Mouse (Mus musculus) left cerebral cortex, postnatal 25 days (tissue): ENCODE measurements at regions not wholly inside any gene's neighbourhood (a gene's known extent, or its start where the extent isn't known, plus 50 kb on each side); places are given as distances from the start of the nearest gene placed in this dataset.
"Not testable (repeated sequence)": the region's sequence is repeated elsewhere in the genome, so short reads cannot be mapped to it uniquely, and the experiment has no call there.

Source experiments
- DNase-seq, 2 experiments: peaks; one replicate each; pipeline ENCODE4 v3.0.0; 2022; ENCODE audit warnings: low spot score in 2 of 2, mixed read lengths in 1 of 2
- intact Hi-C: fragments of 180-260 bp; cut with DNase I; formaldehyde crosslinking; loops from one replicate; pipeline ENCODE4 v1.15.1; 2025

DNA sequence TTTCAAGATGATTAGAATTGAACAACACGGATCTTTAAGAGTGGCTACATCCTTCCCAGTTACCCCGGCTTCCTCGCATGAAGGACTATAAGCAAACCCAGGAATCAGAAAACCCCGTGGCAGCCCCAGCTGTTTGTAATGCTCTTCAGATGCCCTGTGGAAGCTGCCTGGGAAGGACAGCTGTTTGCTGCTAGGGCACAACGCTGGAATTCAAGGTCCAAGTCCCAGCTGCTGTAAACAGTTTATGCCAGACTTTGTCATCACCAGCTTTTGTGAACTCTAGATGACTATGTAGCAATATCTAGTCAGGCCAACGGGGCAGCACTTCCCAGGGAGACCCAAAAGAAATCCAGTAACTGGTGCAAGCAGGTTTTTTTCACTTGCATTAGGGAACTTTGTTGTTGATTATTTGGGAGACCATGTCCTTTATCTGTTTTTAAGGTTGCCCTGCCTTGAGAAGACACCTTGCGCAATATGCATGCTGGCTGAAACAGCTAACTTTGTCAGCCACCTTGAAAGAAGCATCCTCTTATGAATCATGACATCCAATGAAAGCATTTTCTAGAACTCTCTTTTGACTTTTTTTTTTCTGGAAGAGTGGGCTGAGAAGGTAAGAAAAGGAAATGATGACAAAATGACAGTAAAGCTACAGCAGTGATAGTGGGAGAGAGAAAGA lies 481.5 kb upstream of the Dab2 start:
- intact Hi-C loops, result no loop called here
- DNase-seq, result no peak

DNA sequence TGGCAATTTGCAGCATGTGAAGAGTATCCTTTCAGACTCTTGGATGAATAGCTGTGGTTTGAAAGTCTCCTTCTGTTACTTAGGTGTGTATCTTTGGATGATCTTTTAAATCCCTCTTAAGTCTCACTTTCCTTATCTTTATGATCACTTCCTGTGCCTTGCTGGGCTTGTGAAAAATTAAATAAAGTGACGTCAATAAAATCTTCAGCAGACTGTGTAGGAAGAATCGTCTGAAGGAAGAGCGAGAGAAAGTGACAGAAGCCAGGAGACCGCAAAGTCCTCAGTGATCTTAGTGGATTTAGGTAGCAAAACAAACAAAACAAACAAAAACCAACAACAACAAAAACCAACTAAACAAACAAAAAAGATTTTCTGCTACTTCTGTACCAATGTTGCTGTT lies 459.6 kb upstream of the Dab2 start:
- no peak for DNase-seq
- intact Hi-C loops, result no loop called here

GRCm38 (mm10) chr15:5841369-5842149 lies 458.0 kb upstream of the Dab2 start:
- intact Hi-C loops, DNase-seq: not testable (repeated sequence)

DNA sequence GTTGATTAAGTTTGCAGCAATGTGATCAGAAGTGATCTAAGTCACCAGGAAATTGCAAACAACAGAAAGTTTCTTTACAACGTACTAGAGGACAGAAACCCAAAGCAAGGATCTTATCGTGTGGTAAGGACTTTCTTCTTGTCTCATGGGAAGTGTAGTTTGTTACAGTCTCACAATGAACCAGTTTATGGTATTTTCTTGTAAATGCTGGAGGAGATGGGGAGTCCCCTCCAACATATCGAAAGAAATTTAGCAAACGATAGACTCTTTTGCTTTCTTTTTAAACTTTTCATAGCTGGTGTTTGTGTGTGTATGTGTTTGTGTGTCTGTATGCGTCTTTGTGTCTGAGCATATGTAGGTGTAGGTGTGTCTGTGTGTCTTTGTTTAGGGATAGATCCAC lies 453.0 kb upstream of the Dab2 start:
- no peak for DNase-seq

GRCm38 (mm10) chr15:5847413-5848100 lies 452.0 kb upstream of the Dab2 start:
- no peak for DNase-seq
- intact Hi-C loops, result no loop called here

More for the DNA sequence above, 453.0 kb upstream of the Dab2 start:
- intact Hi-C loops, result no loop called here

DNA sequence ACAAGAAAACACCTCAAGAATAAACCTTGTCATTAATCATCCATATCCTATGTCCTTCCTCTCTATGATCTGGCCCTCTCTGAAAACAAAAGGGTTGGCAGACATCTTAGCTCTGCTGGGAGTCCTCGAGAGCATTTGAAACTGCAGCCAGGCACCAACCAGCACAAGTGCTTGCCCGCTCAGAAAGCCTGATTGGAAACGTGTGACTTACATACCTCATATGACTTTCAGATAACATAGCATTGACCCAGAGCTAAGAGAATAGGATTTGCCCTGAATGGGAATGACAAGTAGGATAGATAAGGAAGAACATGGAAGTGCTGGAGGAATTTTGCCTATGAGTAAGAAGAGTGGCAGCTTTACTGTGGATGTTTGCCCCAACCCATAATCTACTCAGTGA lies 447.1 kb upstream of the Dab2 start:
- intact Hi-C loops, result no loop called here
- no peak for DNase-seq

- DNase-seq, result no peak
- intact Hi-C loops, result no loop called here
Observed at GRCm38 (mm10) chr15:5869289-5869688, 430.3 kb upstream of the Dab2 start.

- intact Hi-C loops, result no loop called here
- DNase-seq, result no peak
Observed at GRCm38 (mm10) chr15:5869866-5870265, 429.7 kb upstream of the Dab2 start.

GRCm38 (mm10) chr15:5872042-5872441 lies 427.5 kb upstream of the Dab2 start:
- no peak for DNase-seq
- intact Hi-C loops, result no loop called here

- intact Hi-C loops, result no loop called here
- DNase-seq, result peak in 1 of 2 experiments; percentile 19
Observed at GRCm38 (mm10) chr15:5877749-5878148, 421.8 kb upstream of the Dab2 start.

- no peak for DNase-seq
Observed at GRCm38 (mm10) chr15:5891188-5891587, 408.4 kb upstream of the Dab2 start.

DNA sequence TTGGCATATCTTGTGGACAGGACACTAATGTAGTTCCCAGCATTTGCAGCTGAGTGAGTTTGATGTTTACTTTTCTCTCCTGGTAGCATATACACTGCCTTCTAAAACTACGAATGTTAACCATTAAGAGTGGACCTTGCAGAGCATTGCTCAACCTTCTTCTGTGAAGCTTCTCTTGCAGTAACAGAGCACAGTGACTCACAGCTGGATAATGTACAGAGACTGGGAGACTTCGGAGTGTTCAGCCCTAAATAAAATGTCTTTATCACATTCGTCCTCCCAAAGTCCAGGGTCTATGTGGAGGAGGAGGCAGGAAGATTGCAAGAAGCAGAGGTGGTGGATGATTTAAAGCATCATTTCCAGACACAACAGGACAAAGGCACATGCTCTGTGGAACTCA lies 407.6 kb upstream of the Dab2 start:
- intact Hi-C loops, result no loop called here
- no peak for DNase-seq

More at GRCm38 (mm10) chr15:5891188-5891587, 408.4 kb upstream of the Dab2 start:
- intact Hi-C loops, result no loop called here

DNA sequence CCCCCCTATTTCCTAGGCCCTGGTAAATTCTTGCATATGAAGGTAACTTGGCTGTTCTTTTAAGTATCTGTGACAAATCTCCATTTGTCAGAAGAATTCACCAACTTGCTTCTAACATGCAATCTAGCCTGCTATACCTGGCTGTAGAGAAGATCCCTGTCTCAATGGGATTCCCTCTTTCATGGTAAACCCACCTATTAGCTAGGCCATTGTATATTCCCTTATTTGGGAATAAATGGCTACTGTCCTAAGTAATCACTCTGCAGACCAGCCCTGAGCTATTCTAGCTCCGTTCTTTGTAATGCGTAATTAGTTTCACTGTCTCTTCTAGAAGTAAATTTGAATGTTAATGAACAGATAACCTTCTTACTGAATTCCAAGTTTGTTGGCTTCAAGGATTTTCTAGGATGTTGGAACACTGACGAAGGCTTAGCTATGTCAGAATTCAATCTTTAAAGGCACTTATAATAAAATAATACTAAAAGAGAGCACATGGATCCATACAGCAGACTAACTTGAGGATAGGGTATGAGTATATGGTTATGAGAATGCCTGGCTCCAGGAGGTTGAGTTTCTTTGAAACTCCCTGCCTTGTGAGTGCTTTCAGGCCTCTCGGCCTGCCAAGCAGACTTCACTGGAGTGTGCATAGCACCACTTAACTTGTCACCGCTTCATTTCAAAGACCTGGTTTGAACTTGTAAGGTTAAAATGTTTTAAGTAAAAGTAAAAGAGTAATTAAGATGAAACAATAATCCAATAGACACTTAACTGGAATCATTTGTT lies 403.7 kb upstream of the Dab2 start:
- DNase-seq, intact Hi-C loops: not testable (repeated sequence)

DNA sequence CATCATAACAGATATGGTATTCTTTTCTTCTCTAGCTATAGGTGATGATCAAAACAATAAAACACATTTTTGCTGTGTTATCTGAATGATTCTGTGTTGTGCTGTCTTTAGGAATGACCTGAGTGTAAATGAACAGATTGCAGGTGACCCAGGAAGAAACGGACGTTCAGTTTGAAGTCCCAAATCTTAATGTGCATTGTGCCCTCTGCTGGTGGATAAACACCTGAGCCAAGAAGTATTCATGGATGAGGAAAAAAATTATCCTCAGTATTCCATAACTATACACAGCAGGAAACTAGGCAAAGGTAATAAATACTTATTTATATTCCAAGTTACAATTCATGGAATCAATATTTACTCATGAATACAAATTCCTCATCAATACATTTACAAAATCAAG lies 384.3 kb upstream of the Dab2 start:
- intact Hi-C loops, result loop anchor here (1.0 kb wide), 1 partner anchor 679 kb away; no protein-coding TSS in a partner anchor
- peak; percentile 26 to 32 for DNase-seq

DNA sequence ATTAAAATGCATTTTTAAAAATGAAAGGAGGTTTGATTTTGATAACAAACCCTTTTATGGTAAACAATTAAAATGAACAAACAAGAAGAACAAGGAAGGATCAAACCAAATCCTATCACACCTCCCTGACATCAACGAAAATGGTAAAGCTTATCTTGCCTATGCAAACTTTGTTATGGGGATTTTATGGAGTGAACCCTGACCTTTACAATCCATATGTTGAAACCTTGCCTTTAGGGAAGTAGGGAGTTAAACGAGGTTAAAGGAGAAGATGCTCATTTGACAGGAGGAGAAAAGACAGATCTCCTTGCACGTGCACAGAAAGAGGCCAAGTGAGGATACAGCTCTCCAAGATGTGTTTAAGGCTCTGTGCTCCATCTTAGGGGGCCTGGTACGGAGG lies 379.5 kb upstream of the Dab2 start:
- DNase-seq, result no peak
- intact Hi-C loops, result no loop called here

DNA sequence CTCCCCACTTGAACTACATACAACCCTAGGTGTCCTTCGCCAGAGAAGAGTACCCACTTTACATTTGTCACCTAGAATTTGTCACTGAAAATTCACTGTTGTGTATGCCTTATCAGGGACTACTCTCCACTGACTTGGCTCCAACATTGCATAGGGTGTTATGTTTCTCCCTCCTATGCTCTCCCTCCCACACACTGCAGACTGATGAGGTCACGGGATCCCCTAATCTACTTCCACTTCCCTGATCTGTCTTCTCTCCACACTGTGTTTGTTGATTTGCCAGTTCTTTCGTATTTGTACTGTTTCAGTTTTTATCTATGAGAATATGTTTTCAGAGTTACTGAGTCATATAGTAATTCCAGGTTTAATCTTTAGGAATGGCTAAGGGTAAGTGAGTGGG lies 371.8 kb upstream of the Dab2 start:
- no peak for DNase-seq
- intact Hi-C loops, result no loop called here

DNA sequence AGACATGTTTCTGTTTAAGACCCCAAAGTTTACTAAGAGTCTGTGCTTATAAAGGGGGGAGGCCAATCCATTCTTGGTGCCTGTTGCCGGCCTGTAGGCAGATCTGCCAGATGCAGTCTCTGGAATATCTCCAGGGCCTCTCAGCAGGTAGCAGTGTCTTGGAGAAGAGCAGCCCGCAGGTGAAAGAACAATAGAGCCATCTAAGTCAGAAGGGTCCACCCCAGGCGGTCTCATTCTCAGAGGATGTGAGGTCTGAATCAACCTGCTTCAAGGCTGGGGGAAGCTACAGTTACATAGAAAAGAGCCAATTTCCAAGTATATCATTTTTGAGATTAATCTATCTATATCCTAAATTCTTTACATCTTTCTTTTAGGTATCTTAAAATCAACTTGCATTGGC lies 366.0 kb upstream of the Dab2 start:
- no peak for DNase-seq
- intact Hi-C loops, result no loop called here

GRCm38 (mm10) chr15:5940945-5941344 lies 358.6 kb upstream of the Dab2 start:
- intact Hi-C loops, result no loop called here
- DNase-seq, result no peak

- intact Hi-C loops, result no loop called here
- DNase-seq, result no peak
Observed at GRCm38 (mm10) chr15:5946650-5947049, 352.9 kb upstream of the Dab2 start.

DNA sequence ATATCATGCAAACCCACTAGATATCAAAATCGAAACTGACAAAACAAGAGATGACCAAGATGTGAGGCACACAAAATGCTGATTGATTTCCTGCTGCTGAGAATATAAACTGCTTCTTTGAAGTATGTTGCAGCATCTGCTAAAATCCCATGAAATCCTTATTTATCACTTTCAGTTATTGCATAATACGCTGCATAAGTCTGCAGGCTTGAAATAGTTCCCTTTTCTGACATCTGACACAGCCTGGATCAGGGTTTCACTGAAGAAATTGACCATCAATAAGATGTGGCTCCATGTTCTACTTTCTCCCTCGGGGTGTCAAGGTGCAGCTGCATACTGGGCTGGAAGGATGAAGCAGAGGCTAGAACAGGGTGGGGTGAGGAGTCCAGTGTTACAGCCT lies 348.7 kb upstream of the Dab2 start:
- no peak for DNase-seq
- intact Hi-C loops, result no loop called here
